Mouse (Mus musculus) gastrocnemius, postnatal 25 days (tissue): ENCODE measurements around the gene Abcc4. TPM values are rescaled to one million over a fixed set of nuclear protein-coding genes. Genes with fewer than 3 reads are reported as not detected.

Source experiments
- DNase-seq: peaks from one replicate; pipeline ENCODE4 v3.0.0; 2022
- microRNA-seq, 2 experiments: library from miRNA; unstranded; fragments of <30 nt; microRNA quantifications; one replicate each; pipeline ENCODE4 v1.2.0; 2021; ENCODE audit warnings: borderline replicate concordance in 2 of 2
- total RNA-seq, 2 experiments: library from RNA; stranded (reverse); gene quantifications; 1 replicate in 1 of 2; 2 replicates in 1 of 2; pipeline ENCODE4 v1.2.3; 2021

The Abcc4 gene
- total RNA-seq, 2 experiments from 2014 or later, result 9.0 to 10.7 TPM

- no peak for DNase-seq
Measured at GRCm38 (mm10) chr14:118433848-118434247, 272.2 kb downstream of the Abcc4 start.

Small RNA genes within 50 kb of the gene (microRNA-seq; reads per million reads assigned to microRNA genes)
- gene Mir6391, result 0 reads per million in 2 experiments

Other genes with a start within 250 kb of the Abcc4 start
- gene Cldn10, start 81.7 kb upstream of the Abcc4 start, total RNA-seq, result not detected
- 1 to 10 TPM; 2.2 to 2.6 TPM for gene Dzip1, start 219.2 kb upstream of the Abcc4 start, total RNA-seq
- gene Dnajc3, start 231.8 kb upstream of the Abcc4 start, total RNA-seq, result 10 to 100 TPM; 18.9 to 20.8 TPM